Mouse (Mus musculus) stomach, adult 2 months (tissue): ENCODE results near the gene Olfr16. TPM values are rescaled to one million over a fixed set of nuclear protein-coding genes. Genes with fewer than 3 reads are reported as not detected.

Source experiments
- polyA plus RNA-seq: library from polyadenylated mRNA; depleted of rRNA; stranded (reverse); fragments of >200 nt; gene quantifications from 2 replicates; pipeline ENCODE4 v1.2.3, GENCODE M21; 2012; rRNA removed

Gene Olfr16
- polyA plus RNA-seq: not detected in 2 replicates

DNA sequence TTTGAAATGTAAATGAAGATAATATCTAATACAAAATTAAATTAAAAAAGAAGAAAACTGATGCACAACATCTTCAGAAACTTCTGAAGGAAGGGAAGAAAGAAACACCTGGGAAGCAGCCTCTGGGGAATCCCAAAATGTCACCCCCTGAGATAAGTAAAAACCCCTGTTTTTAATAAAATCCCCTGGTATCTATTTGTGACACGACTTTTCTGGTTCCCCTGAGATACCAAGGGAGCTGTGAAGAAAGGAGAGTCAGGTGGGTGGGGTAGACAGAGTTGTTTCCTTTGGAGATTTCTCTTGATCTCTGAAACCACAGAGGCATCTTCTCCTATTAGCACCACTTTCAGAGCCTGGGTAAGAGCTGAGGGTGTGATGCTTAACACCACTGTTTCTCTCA, at the start of gene Olfr16:
Gene Olfr16 (plus strand): TSS at position 250 of the 400 bp plus-strand sequence.

Other genes starting within 250 kb of the Olfr16 start
- not detected in 2 replicates for gene Apcs, start 55.4 kb upstream of the Olfr16 start, polyA plus RNA-seq
- gene Olfr1408, start 187.0 kb downstream of the Olfr16 start, polyA plus RNA-seq: not detected in 2 replicates
- not detected in 2 replicates for gene Olfr1406, start 240.2 kb downstream of the Olfr16 start, polyA plus RNA-seq
- not detected in 2 replicates for gene Olfr218, start 247.4 kb downstream of the Olfr16 start, polyA plus RNA-seq